Mouse (Mus musculus): ENCODE measurements around the gene Triobp.

DNA sequence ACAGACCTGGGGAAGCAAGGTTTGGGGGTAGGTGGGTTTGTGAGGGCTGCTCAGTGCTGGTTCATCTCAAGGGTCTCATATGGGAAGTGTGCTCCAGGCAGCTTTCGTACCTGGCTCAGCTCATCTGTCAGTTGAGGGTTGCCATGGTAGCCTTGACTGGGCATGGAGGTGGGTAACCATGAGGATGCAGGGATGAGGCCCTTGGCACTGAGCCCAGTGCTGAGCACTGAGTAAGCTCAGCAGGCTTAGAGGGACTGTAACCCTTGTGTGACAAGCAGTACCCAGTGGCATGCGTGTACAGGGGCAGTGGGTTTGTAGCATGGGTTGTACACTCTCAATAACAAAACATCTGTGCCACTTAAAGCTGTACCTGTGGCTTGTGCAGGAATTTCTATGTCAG lies 9.6 kb upstream of the Triobp start:
- TF ChIP-seq CTCF (IDR thresholded peaks at IDR 0.05; ENCODE audit: extremely low read depth, insufficient read depth, low read length) (no peak), POLR2A (IDR thresholded peaks at IDR 0.05; ENCODE audit: extremely low read depth, insufficient read depth, low read length) (no peak)

All from cortical plate, adult 2 months (tissue).